Mouse (Mus musculus) cerebral cortex, adult 2 months (tissue): ENCODE data around the gene Derl3.

Source experiments
- WGBS: fragments of 180-500 bp; shearing (Covaris S2); methylation state at CpG from one replicate; pipeline ENCODE4 v1.1.7; 2018; 5-methylcytosine and 5-hydroxymethylcytosine counted together

Derl3 gene

DNA sequence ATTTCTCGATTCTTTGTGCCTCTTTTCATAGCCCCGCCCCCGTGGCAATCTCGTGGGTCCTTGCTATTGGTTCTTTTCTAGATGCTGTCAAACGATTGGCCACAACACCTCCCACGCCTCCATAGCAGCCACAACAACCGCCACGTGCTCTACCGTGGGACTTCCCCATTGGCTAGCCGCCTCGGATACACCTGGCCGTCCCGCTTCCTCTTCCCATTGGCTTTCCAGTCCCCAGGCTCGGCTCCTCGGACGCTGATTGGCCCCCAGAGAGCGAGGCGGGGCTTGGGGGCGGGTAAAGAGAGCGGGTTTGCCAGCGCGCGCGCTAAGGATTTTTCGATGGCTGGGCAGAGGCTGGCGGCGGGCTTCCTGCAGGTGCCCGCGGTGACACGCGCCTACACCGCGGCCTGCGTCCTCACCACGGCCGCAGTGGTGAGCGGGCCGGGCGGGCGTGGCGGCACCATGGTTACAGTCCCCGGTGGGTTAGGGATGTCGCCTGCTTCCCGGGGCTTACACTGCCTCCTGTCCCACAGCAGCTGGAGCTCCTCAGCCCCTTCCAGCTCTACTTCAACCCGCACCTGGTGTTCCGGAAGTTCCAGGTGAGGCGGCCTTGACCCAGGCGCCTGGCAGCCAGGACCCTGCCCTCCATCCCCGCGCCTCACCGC, at the start of gene Derl3:
Gene Derl3, plus strand, starts transcription at position 325 of the 662 bp plus-strand sequence.
- WGBS = 3% methylated on average over 49 of the region's 51 CpGs

DNA sequence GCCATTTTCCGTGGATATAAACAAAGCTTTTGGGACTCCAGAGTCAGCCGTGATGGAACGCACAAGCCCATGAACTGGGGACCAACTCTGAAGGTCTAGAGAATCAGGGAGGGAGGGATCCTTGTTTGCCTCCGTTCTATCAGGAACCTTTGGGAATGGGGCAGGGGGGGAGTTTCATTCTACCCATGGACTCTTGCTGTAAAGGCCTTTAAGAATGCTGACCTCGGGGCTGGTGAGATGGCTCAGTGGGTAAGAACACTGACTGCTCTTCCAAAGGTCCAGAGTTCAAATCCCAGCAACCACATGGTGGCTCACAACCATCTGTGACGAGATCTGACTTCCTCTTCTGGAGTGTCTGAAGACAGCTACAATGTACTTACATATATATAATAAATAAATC, 49.3 kb upstream of the Derl3 start:
- 87% methylated on average over 6 of the region's 6 CpGs for WGBS

GRCm38 (mm10) chr10:75844800-75845199, 48.4 kb upstream of the Derl3 start:
- WGBS = 28% methylated on average over 1 of the region's 1 CpGs

DNA sequence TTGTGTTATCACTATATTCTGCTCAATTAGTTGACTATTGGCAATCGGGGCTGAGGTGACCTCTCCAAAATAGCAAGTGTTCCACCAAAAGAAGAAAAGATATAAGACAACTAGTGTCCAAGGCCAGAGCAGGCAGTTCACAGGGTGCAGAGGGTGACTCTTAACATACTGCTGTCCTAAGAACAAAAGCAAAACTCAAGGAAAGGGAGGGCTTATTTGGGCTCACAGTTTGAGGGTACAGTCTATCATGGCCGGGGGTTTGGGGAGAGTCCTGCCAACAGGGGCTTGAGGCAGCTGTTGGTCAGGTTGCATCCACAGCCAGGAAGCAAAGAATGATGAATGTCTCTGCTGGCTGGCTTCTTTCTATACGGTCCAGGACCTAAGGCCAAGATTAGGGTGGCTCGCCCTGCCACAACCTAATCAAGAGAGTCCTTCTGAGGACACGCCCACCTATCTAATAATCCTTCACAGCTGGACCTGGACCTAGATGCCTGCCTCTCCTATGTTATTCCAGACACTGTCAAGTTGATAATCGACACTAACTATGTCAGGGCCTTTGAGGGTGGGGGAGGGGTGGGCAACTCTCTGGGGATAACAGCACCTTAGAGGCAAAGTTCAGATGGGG, 47.8 kb upstream of the Derl3 start:
- WGBS = 85% methylated on average over 6 of the region's 6 CpGs

DNA sequence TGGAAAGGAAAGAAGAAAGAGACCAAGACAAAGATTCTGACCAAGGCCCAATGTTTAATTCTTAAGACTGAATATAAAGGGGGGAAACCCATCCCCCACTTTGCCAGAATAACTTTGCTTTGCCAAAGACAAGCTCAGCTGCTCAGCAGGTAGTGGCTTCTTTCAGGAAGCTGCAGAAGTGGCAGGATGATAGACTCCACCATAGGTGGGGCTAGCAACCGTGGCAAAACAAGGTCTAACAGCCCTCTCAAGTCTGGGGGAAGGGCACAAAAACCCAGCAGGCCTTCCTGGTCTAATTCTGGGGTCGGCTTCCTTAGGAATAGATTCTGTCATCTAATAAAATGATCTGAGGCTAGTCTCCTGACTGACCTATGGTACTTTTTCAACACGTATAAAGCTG, 44.8 kb upstream of the Derl3 start:
- WGBS = 61% methylated on average over 3 of the region's 3 CpGs

GRCm38 (mm10) chr10:75851076-75851475, 42.1 kb upstream of the Derl3 start:
- WGBS = 16% methylated on average over 6 of the region's 6 CpGs

DNA sequence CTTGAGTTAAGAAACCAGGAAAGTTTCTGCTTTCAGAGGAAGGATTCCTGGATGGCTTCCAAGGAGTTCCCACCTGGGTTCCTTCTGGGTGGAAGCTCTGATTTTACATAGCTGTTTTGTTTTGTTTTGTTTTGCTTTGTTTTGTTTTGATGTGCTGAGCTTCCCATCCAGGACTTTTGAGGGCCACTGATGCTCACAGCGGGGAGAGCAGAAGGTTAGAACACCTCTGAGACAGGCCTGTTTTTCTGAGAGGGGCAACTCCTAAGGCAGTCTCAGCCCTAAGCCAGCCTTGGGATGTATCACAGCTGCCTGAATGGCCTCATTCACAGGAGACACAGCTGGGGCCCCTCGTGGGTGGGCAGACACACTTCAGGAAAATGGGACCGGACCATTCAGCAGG, 41.5 kb upstream of the Derl3 start:
- 60% methylated on average over 3 of the region's 3 CpGs for WGBS

- 97% methylated on average over 12 of the region's 12 CpGs for WGBS
Measured at GRCm38 (mm10) chr10:75852539-75853125, 40.6 kb upstream of the Derl3 start.

DNA sequence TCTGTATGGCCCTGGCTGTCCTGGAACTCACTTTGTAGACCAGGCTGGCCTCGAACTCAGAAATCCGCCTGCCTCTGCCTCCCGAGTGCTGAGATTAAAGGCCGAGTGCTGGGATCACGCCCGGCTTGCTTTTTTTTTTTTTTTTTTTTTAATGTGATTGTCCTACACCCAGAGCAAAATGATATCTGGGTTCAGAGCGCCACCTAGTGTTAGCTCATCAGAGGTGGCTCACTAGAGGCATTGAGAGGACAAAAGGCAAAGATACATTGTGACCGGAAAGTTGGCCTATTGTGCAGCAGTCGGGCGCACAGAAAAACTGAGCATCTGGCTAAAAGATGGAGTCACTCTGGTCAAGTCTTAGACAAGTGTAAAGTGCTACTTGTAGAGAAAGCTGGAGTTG, 39.8 kb upstream of the Derl3 start:
- 12% methylated on average over 10 of the region's 10 CpGs for whole genome bisulfite sequencing

DNA sequence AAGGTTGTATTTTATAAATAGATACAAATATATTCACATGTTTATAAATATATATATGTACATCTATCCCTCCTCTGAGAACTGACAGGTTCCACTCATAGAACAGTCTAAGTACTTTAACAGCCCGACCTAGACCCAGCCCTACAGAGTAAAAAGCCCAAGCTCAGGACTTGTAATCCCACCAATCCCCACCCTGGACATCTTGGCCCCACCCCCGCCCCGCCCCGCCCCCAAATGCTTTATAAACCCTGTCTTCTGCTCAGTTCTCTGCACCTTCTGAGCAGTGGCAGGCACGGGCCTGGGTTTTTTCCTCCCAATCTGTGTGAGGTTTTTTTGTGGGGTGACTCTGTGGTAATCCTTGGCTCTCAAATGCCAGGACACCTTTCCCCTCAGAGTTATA, 39.1 kb upstream of the Derl3 start:
- 61% methylated on average over 5 of the region's 5 CpGs for WGBS

DNA sequence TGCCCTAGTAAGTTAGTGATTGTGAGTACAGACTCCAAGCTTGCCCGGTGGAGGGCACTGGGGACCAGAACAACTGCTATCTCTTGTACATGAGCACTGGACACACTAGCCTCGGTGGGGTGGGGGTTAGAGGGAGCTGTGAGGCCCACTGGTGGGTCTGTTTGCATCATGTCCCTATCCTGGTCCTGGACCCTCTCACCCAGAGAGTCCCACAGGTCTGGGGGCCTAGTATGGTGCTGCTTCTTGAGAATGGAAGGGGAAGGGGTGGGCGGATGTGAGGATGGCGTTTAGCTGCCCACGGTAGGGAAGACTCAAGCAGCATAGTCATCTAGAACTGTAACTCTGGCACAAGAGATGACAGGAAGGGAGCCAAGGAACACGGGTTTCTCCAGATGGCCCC, 38.4 kb upstream of the Derl3 start:
- WGBS = 57% methylated on average over 6 of the region's 6 CpGs

DNA sequence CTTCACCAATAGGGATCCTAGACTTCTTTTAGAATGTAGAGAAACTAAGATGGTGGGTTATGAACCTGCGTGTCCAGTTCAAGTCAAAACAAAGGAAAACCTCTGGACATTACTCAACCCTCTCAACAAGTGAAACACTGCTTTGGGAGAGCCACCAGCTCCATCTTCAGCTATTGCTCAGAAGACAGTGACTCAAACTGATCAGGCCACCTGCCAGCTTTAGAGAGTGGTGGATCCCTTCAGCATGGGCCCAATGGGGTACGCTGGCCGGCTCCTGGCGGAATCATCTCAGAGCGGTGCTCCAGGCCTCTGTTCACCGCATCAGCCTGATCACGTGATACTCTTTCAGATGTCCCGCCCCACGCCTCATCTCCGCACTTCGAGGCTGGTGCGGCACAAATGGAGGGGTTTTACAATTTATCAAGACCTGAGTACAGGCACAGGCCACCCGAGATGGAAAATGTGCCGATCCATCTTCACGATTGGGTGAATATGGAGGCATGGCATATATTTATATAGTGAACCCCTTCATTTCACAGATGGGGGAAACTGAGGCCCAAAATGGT, 37.7 kb upstream of the Derl3 start:
- 87% methylated on average over 15 of the region's 15 CpGs for WGBS

DNA sequence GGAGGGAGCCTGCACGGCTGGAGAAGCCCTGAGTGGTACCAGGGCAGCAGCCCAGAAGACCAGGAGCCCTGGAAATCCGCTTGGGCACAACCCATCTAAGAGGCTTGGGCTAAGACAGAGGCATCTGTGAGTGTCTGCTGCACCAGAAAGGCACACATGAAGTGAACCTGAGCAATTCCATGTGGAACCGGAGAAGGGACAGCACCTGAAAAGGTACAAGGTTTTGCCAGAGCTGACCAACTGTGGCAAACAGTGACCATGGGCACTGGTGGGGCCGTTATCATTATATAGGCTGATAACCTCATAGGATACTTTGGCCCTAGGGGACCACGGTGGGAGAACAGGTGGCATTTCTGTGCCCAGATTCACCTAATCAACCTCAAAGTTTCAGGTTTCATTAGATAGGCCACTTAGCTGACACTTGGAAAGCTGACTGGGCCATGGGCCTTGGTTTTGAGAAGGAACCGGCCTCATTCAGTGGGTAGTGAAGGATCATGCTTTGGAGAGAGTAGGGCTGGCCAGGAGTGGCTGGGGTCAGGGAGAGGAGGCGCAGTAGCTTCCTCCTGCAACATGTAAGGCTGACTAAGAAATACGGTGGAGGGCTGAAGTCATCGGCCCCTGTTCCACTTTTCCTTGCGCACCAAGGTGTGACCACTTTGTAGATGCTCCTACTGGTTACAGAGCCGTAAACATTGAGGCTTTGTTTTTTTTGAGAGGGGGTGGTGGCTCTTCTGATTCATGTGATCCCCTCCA, 36.9 kb upstream of the Derl3 start:
- WGBS = 90% methylated on average over 11 of the region's 11 CpGs

- WGBS = 84% methylated on average over 3 of the region's 3 CpGs
Measured at GRCm38 (mm10) chr10:75856976-75857375, 36.2 kb upstream of the Derl3 start.

GRCm38 (mm10) chr10:75857598-75857997, 35.6 kb upstream of the Derl3 start:
- 87% methylated on average over 4 of the region's 4 CpGs for WGBS

DNA sequence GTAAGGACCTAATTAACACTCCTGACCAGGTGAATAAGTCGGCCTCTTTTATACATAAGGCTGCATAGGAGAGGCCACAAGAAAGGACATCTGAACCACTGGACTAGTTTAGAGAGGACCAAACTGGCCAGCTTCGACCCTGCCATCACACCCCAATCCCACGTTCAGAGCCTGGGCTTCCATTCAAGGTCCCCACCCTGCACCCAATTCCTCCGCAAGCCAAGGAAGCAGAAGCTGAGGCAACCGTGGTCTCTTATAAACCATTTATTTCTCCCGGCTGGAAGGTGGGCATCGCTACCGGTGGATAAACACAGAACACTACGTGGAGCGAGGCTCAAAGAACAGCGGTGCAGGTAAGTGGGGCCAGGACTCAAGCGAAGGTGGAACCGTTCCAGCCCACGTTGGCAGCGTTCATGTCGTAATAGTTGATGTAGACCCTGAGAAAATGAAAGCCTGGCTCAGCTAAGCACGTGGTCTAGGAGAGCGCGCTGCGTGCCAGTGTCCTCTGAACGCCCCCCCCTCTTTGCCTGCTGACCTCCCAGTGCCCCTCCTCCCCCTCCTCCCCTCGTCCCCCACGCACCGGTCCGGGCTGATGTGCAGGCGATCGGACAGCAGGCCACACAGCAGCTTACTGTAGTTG, 34.0 kb upstream of the Derl3 start:
- 4% methylated on average over 27 of the region's 27 CpGs for WGBS

DNA sequence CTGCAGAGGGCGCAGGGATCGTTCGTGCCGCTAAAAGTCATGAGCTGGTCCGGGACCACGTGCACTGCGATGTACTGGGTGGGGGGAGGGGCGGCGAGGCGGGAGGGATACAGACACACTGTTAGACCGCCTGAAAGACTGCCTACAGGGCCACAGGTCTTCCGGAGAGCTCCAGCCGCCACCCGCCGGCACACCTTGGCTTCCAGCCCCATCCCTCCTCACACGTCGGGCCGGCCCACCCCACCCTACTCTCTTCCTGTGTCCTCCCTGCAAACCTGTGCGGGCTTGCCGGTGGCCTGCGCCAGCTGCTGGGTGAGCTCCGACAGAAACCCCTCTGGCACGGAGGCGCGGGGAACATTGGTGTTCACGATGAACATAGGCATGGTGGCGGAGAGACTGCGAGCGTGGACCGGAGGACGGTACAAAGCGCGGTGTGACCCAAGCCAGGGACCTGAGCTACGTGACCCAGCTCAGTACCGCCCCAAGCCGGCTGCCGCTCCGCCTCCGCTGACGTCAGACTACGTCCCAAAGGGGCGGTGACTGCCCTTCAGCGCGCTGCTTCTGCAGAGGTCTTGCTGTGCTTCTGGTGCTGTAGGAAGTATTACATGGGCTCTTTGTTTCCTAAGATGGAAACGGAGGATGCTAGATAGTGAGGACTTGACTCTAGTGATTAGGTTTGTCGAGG, 33.3 kb upstream of the Derl3 start, which contains the start of gene Mif:
Gene Mif, minus strand, starts transcription at position 455 of the 685 bp plus-strand sequence.
- under 1% methylated on average over 45 of the region's 46 CpGs for WGBS

DNA sequence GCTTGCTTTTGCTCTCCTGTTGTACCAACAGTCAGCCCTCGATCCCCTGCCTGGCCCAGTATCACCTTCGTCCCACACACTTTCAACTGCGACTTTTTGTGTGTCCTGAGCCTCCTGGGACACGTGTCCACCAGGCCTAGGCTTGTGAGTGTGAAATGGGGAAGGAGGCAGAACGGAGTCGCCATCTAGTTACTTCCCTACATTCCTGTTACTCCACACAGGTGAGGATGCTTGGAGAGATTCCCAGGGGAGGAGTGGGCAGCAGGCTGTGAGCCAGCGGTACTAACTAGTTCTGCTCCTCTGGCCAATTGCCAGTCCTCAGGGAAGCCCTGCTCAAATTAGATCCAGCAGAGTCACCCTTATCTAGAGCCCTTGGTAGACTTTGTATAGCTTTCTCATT, 32.5 kb upstream of the Derl3 start:
- WGBS = 32% methylated on average over 7 of the region's 7 CpGs

DNA sequence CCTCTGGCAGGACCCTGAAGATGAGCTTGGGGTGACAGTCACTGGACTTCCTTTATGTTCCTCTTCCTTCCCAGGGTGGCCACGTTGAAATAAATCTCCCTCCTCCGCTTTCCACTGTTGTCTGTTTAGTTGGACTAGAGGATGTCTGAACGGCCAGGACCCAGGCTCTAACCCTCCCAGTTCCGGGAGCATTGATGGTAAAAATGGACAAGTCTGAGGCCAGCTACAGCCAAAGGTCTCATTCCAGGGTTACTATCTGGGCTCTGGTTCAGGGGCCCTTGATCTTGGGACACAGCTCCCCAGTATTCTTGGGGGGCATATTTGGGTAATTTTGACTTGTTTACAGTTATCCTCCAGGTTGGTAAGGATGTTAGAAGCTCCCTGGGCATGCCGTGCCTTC, 31.6 kb upstream of the Derl3 start:
- WGBS = 74% methylated on average over 5 of the region's 5 CpGs

- WGBS = 47% methylated on average over 10 of the region's 10 CpGs
Measured at GRCm38 (mm10) chr10:75872025-75872914, 20.9 kb upstream of the Derl3 start.
